Mouse (Mus musculus) cortical plate, adult 2 months (tissue): ENCODE measurements at regions not wholly inside any gene's neighbourhood (a gene's known extent, or its start where the extent isn't known, plus 50 kb on each side); places are given as distances from the start of the nearest gene placed in this dataset.
"Not testable (repeated sequence)": the region's sequence is repeated elsewhere in the genome, so short reads cannot be mapped to it uniquely, and the experiment has no call there.

Source experiments
- CTCF ChIP-seq: fragments of 200-500 bp; IDR thresholded peaks from 2 replicates; pipeline ENCODE4 v1.5.1; 2011; ENCODE audit warnings: mild to moderate bottlenecking, control low read depth, low read length; ENCODE audit not compliant: insufficient read depth; ENCODE audit errors: extremely low read depth
- POLR2A ChIP-seq: fragments of 200-500 bp; IDR thresholded peaks from 2 replicates; pipeline ENCODE4 v1.6.1; 2011; ENCODE audit warnings: mild to moderate bottlenecking, low read length, control low read depth; ENCODE audit not compliant: insufficient read depth; ENCODE audit errors: extremely low read depth

DNA sequence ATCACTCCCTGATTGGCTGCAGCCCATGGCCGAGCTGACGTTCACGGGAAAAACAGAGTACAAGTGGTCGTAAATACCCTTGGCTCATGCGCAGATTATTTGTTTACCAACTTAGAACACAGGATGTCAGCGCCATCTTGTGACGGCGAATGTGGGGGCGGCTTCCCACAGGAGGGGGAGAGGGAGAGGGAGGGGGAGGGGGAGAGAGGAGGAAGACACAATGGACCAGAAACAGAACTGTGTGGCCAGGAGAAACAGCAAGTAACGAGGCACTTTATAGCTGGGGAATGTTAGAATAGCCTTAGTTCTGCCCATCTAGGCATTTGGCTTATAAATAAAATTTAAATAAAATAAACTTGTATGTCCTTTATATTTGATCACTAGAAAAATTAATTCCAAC, 240.7 kb upstream of the Podxl start:
- not testable (repeated sequence) for TF ChIP-seq CTCF, POLR2A
